Mouse (Mus musculus) left cerebral cortex, postnatal 25 days (tissue): Measurements from ENCODE around the gene Endog. TPM values are rescaled to one million over a fixed set of nuclear protein-coding genes. Genes with fewer than 3 reads are reported as not detected.
"Not testable (repeated sequence)": the region's sequence is repeated elsewhere in the genome, so short reads cannot be mapped to it uniquely, and the experiment has no call there.

Source experiments
- DNase-seq, 2 experiments: peaks; one replicate each; pipeline ENCODE4 v3.0.0; 2022; ENCODE audit warnings: low spot score in 2 of 2, mixed read lengths in 1 of 2
- intact Hi-C: fragments of 180-260 bp; cut with DNase I; formaldehyde crosslinking; loops from one replicate; pipeline ENCODE4 v1.15.1; 2025
- total RNA-seq, 2 experiments: library from RNA; stranded (reverse); gene quantifications; 2 replicates each; pipeline ENCODE4 v1.2.3; 2021

Gene Endog
- total RNA-seq, 2 experiments from 2014 or later: 20.4 to 21.8 TPM

- DNase-seq: peak in 1 of 2 experiments; percentile 50
- intact Hi-C loops: loop anchor here (2.0 kb wide), 2 partner anchors 83 to 119 kb away; no protein-coding TSS in a partner anchor
Measured at GRCm38 (mm10) chr2:30161809-30162208, 9.5 kb upstream of the Endog start.

GRCm38 (mm10) chr2:30164340-30164932, 6.9 kb upstream of the Endog start:
- intact Hi-C loops: no loop called here
- DNase-seq: no peak

GRCm38 (mm10) chr2:30166677-30167076, 4.6 kb upstream of the Endog start:
- intact Hi-C loops: no loop called here
- no peak for DNase-seq

DNA sequence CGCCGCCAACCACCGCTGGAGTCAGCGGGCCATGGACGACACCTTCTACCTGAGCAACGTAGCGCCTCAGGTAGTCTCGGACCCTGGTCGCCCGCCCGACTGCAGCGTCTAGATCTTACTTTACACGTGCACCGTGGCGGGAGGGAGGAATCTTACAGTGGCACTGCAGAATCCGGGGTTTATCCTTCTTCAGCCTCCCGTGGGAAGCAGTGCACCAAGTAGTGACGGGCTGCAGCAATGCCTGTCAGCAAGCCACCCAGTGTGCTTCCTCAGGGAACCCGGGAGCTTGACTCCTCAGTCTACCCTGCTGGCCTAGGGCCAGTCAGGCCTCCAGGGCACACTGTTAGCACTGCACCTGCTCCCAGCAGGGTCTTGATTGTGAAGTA, 697 bp downstream of the Endog start:
- intact Hi-C loops: loop anchor here (2.0 kb wide), 1 partner anchor 65 kb away; the partner anchor contains the start of gene Lrrc8a
- DNase-seq: no peak

DNA sequence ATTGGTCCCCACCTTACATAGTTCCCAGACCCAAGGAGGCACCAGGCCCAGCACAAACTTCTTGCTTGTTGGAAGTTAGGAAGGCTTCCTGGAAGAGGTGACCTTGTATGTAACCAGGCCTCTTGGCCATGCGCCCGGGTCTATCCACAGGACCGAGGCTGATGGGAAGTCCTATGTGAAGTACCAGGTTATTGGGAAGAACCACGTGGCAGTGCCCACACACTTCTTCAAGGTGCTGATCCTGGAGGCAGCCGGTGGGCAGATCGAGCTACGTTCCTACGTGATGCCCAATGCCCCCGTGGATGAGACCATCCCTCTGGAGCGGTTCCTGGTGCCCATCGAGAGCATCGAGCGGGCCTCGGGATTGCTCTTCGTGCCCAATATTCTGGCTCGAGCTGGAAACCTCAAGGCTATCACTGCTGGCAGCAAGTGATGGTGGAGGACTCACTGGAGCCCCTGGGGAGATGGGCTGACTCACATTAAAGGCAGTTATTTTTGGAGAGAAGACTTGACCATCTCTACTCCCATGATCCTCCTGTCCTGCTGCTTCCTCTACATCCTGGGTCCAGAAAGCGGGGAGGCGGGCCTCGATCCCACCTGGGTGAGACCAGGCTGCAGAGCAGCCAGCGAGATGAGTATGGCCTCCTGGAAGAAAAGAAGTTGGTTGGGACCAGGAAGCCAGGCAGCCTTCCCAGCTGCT, 2.4 kb downstream of the Endog start:
- no peak for DNase-seq
- intact Hi-C loops: no loop called here

- intact Hi-C loops: loop anchor here (5.0 kb wide), 1 partner anchor 96 kb away; no protein-coding TSS in a partner anchor
- no peak for DNase-seq
Measured at GRCm38 (mm10) chr2:30175897-30176296, 4.6 kb downstream of the Endog start.

GRCm38 (mm10) chr2:30176561-30176960, 5.3 kb downstream of the Endog start:
- DNase-seq: no peak
- intact Hi-C loops: loop anchor here (5.0 kb wide), 1 partner anchor 96 kb away; no protein-coding TSS in a partner anchor

DNA sequence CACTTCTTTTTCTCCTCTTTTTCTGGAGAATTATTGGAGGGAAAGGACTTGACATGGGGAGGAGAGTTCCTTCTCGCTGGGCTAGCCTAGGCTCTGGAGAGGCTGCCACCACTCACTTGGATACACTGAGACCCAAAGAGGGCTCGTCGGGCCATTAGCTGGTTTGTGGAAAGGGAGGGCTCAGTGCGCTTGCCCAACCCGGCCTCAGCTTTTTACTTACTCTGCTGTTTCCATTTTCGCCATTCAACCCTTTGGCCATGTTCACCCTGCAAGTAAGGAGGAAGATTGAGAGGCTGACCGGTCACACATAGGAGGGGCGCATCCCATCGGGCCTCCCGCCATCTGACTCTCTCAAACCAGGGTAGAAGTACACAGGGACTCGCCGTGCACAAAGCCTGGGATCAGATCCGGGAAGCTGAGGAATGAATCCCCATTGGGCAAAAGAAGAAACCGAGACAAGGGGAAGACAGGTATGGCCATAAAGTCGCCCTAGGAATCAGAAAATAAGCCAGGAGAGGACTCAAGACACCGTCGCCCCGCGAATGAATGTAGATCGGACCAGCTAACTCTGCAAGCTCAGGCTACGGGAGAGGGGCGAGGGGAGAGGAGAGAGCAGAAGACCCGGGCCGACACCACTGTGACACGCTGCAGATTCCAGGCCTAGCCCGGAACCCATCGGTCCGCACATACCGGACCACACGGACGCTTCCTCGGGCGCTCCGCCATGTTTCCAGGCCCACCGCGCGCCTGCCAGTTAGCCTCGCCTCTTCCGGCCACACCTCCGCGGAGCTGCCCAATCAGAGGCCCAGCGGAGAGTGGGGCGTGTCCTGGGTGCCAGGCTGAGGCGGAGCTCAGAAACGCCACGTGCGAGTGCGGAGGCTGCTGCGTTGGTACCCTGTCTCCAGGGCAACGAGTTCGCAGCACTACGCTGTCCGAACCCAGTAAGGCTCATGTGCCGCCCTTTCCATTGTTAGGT, 6.7 kb downstream of the Endog start, which contains the start of gene Spout1:
Gene Spout1 (minus strand): TSS at position 760 of the 976 bp plus-strand sequence.
- intact Hi-C loops: loop anchor here (1.0 to 5.0 kb wide), 3 partner anchors 27 to 94 kb away; partner anchors contain the start of genes Kyat1 and Lrrc8a

DNA sequence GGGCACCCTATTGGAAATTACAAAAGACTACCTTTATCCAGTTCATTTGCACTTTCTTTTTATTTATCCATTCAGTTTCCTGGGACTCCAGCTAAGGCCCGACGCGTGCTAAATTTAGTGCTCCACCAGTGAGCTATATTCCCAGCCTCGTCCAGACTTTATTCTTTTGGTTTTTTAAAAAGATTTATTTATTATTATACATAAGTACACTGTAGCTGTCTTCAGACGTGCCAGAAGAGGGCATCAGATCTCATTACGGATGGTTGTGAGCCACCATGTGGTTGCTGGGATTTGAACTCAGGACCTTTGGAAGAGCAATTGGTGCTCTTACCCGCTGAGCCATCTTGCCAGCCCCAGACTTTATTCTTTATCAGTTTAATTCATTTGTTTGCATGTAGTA, 7.4 kb downstream of the Endog start:
- intact Hi-C loops: loop anchor here (1.0 to 5.0 kb wide), 3 partner anchors 26 to 94 kb away; partner anchors contain the start of genes Kyat1 and Lrrc8a
- DNase-seq: not testable (repeated sequence)

More for the DNA sequence above, 6.7 kb downstream of the Endog start, which contains the start of gene Spout1:
- peak; percentile 96 to 98 for DNase-seq

DNA sequence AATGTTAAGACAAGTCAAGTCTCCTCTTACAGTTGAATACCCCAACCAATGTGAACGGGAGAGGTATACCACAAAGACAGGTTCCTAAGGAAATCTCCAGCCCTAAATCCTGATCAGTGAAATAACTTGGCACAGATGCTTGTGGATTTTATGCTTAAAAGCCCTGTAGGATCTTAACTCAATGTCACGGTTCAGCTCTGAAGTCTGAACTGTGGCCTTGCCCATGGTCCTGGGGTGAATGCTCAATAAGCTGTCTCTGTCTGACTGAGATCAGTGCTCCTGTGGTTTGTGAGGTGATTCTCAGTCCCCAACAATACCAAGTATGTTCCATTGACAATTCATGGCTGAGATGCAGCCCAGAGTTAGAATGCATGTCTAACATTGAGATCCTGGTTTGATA, 11.1 kb downstream of the Endog start:
- intact Hi-C loops: no loop called here

GRCm38 (mm10) chr2:30183721-30184120, 12.4 kb downstream of the Endog start:
- DNase-seq: no peak
- intact Hi-C loops: no loop called here

More for the DNA sequence above, 11.1 kb downstream of the Endog start:
- no peak for DNase-seq

DNA sequence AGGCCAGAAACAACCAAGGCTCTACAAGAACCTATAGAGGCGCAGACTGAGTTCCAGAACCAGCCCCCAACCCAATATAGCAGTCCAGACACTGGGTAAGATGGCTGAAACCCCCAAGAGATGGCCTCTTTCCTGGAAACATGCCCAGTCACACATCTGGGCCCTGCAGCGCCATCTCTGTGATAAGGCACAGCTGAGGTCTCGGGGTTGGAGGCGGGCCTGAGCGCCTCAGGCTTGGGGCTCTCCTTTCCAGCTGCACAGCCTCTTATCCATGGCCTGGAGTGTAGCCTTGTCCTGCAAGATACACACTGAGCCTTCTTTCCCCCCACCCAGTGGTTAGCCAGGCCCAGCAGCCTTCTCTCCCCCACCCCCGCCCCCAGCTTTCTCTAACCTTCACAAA, 14.0 kb downstream of the Endog start:
- no peak for DNase-seq
- intact Hi-C loops: no loop called here

DNA sequence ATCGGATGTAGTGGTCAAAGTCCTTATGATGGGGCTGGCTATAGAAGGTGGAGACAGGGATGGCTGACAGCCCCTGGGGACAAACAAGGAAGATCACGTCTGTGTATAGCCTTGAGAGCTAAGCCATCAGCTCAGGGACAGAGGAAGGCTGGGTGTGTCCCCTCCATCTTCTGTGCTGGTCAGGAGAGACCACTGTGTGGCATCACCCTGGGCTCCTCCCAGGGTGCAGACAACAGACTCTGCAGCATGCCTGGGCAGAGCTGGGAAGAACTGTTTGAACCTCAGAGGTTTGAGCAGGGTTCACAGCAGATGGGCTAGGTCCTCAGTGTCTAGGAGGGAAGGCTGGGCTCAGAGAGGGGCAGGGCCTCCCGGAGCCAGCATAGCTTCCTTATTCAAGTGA, 14.4 kb downstream of the Endog start:
- intact Hi-C loops: no loop called here
- DNase-seq: no peak

DNA sequence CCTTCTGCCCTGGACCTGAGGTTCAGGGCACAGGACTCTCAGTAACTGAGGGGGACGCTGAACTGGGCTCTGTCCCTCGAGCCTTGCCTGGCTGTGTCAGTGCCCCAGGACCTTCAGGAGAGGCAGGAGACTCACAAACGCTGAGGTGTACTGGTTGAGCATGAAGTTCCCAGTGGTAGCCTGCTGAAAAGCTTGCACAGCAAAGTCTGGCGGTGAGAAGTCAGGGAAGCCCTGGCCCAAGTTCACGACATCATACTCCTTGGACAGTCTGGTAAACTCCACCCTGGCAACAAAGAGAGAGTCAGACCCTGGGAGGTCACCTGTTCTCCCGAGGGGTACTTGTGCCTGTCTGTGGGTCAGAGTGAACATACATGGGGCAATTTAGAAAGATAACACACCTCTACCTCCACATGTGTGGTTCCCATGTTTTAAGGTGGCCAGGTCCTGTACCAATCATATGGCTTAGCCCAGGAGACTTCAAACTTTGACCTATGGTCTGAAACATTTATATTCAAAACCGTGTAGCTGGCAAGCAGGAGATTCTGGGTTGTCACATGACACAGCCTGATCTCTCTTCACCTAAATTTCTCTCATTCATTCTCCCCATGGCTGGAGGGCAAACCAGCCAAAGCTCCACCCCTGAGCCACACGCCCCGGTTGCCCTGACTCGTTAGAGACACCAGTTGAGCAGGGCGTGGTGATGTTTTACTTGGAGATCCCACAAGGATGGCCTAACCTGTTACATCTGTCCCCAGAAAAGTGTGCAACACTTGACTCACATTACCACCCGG, 20.7 kb downstream of the Endog start:
- DNase-seq: no peak
- intact Hi-C loops: no loop called here

DNA sequence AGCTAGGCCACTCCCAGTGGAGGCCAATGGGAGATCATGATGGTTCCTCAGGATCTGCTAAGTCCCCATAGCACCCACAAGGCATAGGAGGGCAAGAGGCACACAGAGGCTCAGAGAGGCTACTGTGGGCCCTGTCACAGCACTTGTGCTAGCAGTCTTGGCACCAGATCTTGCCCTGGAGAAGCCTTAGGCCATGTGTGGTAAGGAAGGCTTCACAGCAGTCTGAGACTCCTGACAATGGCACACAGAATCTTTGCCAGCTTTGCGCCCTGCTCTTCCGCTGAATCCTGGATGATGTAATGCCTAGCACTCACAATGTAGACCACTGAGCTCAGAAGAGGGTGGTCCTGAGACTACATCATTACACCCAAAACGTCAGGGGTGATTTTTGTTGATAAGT, 23.4 kb downstream of the Endog start:
- intact Hi-C loops: no loop called here
- no peak for DNase-seq

DNA sequence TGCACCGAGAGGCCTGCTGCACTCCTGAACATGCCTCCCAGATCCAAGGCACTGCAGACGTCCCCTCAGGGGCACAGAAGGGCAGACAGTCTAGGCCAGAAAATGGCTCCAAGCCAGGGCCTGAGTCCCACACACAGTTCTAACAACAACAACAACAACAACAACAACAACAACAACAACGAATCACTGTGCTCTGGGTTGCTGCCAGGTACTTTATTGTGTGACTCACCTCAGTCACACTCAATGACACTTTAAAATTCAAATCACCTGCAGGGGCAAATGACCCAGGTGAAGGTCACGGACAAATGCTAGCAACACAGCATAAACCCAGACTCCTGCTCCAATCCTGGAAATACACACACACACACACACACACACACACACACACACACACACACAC, 26.7 kb downstream of the Endog start:
- intact Hi-C loops: no loop called here

GRCm38 (mm10) chr2:30199984-30200383, 28.7 kb downstream of the Endog start:
- DNase-seq: no peak
- intact Hi-C loops: no loop called here

More for the DNA sequence above, 26.7 kb downstream of the Endog start:
- no peak for DNase-seq

DNA sequence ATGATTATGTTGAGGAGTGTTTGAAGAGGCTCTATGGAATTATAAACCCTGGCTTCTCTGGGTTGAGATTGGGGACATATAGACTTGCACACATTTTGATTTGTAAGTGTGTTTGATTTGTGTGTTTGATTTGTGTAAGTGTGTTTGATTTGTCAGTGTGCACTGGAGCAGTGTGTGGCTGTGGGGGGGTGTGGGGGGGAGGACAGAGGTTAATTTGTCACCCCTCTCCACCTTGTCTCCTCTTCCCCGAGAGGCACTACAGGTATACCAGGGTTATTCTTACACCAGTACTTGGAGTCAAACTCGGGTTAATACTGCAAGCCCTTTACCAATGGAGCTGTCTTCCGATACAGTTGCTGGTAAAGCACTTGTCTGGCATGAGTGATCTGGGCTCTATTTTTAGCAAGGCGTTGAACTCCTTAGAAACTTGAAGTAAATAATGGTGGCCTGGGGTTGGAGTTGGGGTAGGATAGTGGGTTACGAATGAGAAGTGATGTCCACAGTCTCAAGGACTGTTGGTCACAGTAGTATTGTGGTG, 29.2 kb downstream of the Endog start:
- intact Hi-C loops: no loop called here

DNA sequence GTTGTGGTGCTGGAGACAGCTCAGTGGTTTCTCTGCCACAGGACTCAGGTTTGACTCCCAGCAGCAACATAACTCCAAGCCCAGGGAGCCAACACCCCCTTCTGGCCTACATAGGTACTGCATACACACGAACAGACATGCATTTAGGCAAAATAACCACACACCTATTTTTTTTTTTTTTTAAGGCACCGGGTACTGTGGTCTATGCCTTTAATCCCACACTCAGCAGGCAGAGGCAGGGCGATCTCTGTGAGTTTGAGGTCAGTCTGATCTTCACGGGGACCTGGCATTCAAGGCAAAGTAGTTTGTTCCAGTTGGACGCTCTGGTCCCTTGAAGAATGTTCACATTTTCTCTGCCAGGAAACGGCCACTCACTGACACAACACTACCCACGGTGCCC, 32.1 kb downstream of the Endog start:
- intact Hi-C loops: no loop called here
- DNase-seq: no peak

More for the DNA sequence above, 29.2 kb downstream of the Endog start:
- no peak for DNase-seq
